Mouse (Mus musculus) intestine, embryonic 16.5 days (tissue): ENCODE data around the gene Olfr1272. TPM values are rescaled to one million over a fixed set of nuclear protein-coding genes. Genes with fewer than 3 reads are reported as not detected.
"Not testable (repeated sequence)": the region's sequence is repeated elsewhere in the genome, so short reads cannot be mapped to it uniquely, and the experiment has no call there.

ENCODE experiments used
- ATAC-seq: fragments of 200-750 bp; cut with Nextera tagmentation; 2 replicates; pipeline ENCODE4 v1.8.0; 2017; ENCODE audit warnings: moderate TSS enrichment, moderate library complexity
- H3K27ac ChIP-seq: fragments of 300-500 bp; sonication (generic); 2 replicates; pipeline ENCODE4 v1.5.1; 2014; ENCODE audit warnings: mild to moderate bottlenecking, low read length
- H3K27me3 ChIP-seq: fragments of 300-500 bp; sonication (generic); replicated peaks from 2 replicates; pipeline ENCODE4 v1.6.1; 2014; ENCODE audit warnings: low read length, control low read depth, mixed read lengths; ENCODE audit not compliant: control insufficient read depth, insufficient read depth
- H3K36me3 ChIP-seq: fragments of 300-500 bp; sonication (generic); 2 replicates; pipeline ENCODE4 v1.6.1; 2014; ENCODE audit warnings: low read length, control low read depth; ENCODE audit not compliant: control insufficient read depth, insufficient read depth
- H3K4me1 ChIP-seq: fragments of 300-500 bp; sonication (generic); 2 replicates; pipeline ENCODE4 v1.6.1; 2014; ENCODE audit warnings: low read length, control low read depth, mixed read lengths; ENCODE audit not compliant: control insufficient read depth, insufficient read depth
- H3K4me2 ChIP-seq: fragments of 300-500 bp; sonication (generic); 2 replicates; pipeline ENCODE4 v1.6.1; 2014; ENCODE audit warnings: low read depth, low read length, control low read depth
- H3K4me3 ChIP-seq: fragments of 300-500 bp; sonication (generic); 2 replicates; pipeline ENCODE4 v1.5.1; 2014; ENCODE audit warnings: mild to moderate bottlenecking, low read length
- H3K9ac ChIP-seq: fragments of 300-500 bp; sonication (generic); 2 replicates; pipeline ENCODE4 v1.6.1; 2014; ENCODE audit warnings: low read depth, low read length
- H3K9me3 ChIP-seq: fragments of 300-500 bp; sonication (generic); 2 replicates; pipeline ENCODE4 v1.6.1; 2016; ENCODE audit warnings: low read length, control low read depth; ENCODE audit not compliant: control insufficient read depth
- WGBS: fragments of 180-500 bp; shearing (Covaris S2); extraction: QIAGEN DNeasy Blood & Tissue Kit; methylation state at CpG from one replicate; pipeline ENCODE4 v1.1.7; 2014; 5-methylcytosine and 5-hydroxymethylcytosine counted together
- polyA plus RNA-seq: library from polyadenylated mRNA; unstranded; fragments of >200 nt; fragmentation: Nextera tagmentation; extraction: Ambion mirVana; gene quantifications from 2 replicates; pipeline ENCODE4 v1.2.1, GENCODE M21; 2015

Gene Olfr1272
- not detected in 2 replicates for polyA plus RNA-seq

DNA sequence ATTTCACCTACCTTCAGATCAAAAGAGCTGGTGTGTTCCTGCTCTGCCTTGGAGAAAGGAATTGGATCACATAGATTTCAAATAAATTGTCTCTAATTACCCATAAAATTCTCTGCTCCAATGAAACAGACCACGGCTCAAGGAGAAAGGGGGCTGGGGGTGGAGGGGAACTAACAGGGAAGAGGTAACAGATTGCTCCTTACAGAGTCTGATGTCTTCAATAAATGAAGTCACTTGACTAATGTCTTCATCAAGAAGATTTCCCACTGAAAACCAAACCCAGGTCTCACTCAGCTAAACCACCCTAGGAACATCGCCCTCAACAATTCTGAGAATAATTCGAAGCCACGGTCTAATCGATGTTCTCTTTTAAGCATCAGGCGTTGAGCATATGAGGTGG lies at the start of gene Olfr1272:
Gene Olfr1272, minus strand, starts transcription at position 101 of the 400 bp plus-strand sequence.
- Histone ChIP-seq H3K36me3 (no peaks in the 10 kb centered on the region), H3K4me3 (no peak within 1 kb of the TSS), H3K9ac (no peak within 1 kb of the TSS), H3K4me2 (no peak within 1 kb of the TSS), H3K27ac (no peak within 1 kb of the TSS), H3K27me3 (no peaks in the 10 kb centered on the region), H3K4me1 (no peaks in the 10 kb centered on the region), H3K9me3 (no peaks in the 10 kb centered on the region)
- 89% methylated on average over 6 of the region's 6 CpGs for WGBS
- ATAC-seq = no peak

DNA sequence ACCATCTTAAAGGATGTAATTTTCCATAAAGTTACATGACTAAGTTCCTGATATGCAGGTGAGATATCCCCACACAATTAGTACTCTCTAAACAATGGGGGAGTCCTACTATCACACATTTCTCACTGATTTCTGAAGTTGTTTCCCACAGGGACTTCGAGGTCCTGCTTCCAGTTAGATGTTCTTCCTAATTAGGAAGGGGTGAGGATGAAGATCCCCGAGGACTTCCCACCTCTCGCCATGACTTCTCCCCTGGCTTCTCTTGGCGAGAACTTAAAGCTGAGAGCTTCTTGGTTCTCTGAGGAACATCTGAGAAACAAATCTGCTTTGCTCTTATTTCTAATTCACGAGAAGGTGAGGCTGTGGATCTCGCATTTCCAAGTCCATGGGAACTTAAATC lies 29.3 kb upstream of the Olfr1272 start, which contains the start of gene Gm13769:
Gene Gm13769, plus strand, starts transcription at position 301 of the 400 bp plus-strand sequence.
- ATAC-seq, H3K9ac ChIP-seq, H3K27ac ChIP-seq, H3K4me3 ChIP-seq, H3K4me1 ChIP-seq, H3K9me3 ChIP-seq, H3K36me3 ChIP-seq, H3K4me2 ChIP-seq, H3K27me3 ChIP-seq: not testable (repeated sequence)
- no CpG with 5 or more reads among the region's 6 CpGs for WGBS

DNA sequence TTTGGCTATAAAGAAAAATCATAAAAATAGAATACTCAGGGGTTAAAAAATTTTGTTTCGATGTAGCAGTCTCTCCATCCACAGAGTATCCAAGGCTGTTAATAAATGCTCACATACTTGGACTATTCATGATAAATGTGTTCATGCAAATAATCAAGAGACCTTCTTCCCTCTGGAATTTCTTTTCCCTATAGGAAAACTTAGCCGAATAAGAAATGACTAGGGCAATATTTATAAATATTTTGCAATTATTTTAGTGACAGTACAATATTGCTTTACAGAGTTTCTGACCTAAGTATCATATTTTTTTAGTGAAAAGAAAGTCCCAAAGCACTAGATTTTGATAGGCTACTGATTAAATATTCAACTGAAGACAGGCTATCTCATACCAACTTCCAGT lies 21.7 kb downstream of the Olfr1272 start, which contains the start of gene Olfr1271:
Gene Olfr1271, minus strand, starts transcription at position 101 of the 400 bp plus-strand sequence.
- no peak within 1 kb of the TSS for H3K4me3 ChIP-seq
- no peaks in the 10 kb centered on the region for H3K27me3 ChIP-seq
- no peak within 1 kb of the TSS for H3K27ac ChIP-seq
- H3K9me3 ChIP-seq = no peaks in the 10 kb centered on the region
- H3K4me2 ChIP-seq = no peak within 1 kb of the TSS
- no peaks in the 10 kb centered on the region for H3K4me1 ChIP-seq
- H3K9ac ChIP-seq = no peak within 1 kb of the TSS
- no peaks in the 10 kb centered on the region for H3K36me3 ChIP-seq
- WGBS = 87% methylated on average over 2 of the region's 2 CpGs
- no peak for ATAC-seq

DNA sequence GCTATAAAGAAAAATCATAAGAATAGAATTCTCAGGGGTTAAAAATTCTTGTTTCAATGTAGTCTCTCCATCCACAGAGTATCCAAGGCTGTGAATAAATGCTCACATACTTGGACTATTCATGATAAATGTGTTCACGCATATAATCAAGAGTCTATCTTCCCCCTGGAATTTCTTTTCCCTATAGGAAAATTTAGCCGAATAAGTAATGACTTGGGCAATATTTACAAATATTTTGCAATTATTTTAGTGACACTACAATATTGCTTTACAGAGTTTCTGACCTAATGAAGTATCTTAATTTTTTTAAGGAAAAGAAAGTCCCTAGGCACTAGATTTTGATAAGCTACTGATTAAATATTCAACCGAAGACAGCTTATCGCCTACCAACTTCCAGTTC lies 35.1 kb downstream of the Olfr1272 start, which contains the start of gene Olfr142:
Gene Olfr142, minus strand, starts transcription at position 101 of the 400 bp plus-strand sequence.
- H3K27ac ChIP-seq = no peak within 1 kb of the TSS
- WGBS = 89% methylated on average over 4 of the region's 4 CpGs
- no peak for ATAC-seq
- H3K4me2 ChIP-seq = no peak within 1 kb of the TSS
- H3K36me3 ChIP-seq = no peaks in the 10 kb centered on the region
- no peak within 1 kb of the TSS for H3K4me3 ChIP-seq
- no peaks in the 10 kb centered on the region for H3K4me1 ChIP-seq
- H3K9me3 ChIP-seq = no peaks in the 10 kb centered on the region
- no peak within 1 kb of the TSS for H3K9ac ChIP-seq
- no peaks in the 10 kb centered on the region for H3K27me3 ChIP-seq

Other genes starting within 250 kb of the Olfr1272 start
- not detected in 2 replicates for gene Olfr140, start 229.2 kb downstream of the Olfr1272 start, polyA plus RNA-seq
- gene Olfr1269, start 171.4 kb downstream of the Olfr1272 start, polyA plus RNA-seq = not detected in 2 replicates
- gene Olfr32, start 150.5 kb downstream of the Olfr1272 start, polyA plus RNA-seq = not detected in 2 replicates
- not detected in 2 replicates for gene Olfr1270, start 139.8 kb downstream of the Olfr1272 start, polyA plus RNA-seq
- gene Olfr1506, start 68.3 kb downstream of the Olfr1272 start, polyA plus RNA-seq = not detected in 2 replicates
- gene Olfr142, start 35.2 kb downstream of the Olfr1272 start, polyA plus RNA-seq = not detected in 2 replicates
- not detected in 2 replicates for gene Olfr1271, start 21.8 kb downstream of the Olfr1272 start, polyA plus RNA-seq
- gene Gm13769, start 29.4 kb upstream of the Olfr1272 start, polyA plus RNA-seq = 0.05 TPM in 1 of 2 replicates, not detected in the other
- gene Olfr1274-ps, start 105.8 kb upstream of the Olfr1272 start, polyA plus RNA-seq = not detected in 2 replicates